Mouse (Mus musculus) lung, adult 2 months (tissue): Measurements from ENCODE around the gene Gm13212.

Experiments
- CTCF ChIP-seq: fragments of 200-500 bp; IDR thresholded peaks from 2 replicates; pipeline ENCODE4 v1.5.1; 2011; ENCODE audit warnings: mild to moderate bottlenecking, low read length, control low read depth; ENCODE audit not compliant: insufficient read depth
- POLR2A ChIP-seq: fragments of 200-500 bp; IDR thresholded peaks from 2 replicates; pipeline ENCODE4 v1.6.1; 2011; ENCODE audit warnings: low read depth, mild to moderate bottlenecking, control low read depth, low read length, borderline replicate concordance; ENCODE audit errors: extremely low read depth

GRCm38 (mm10) chr4:145556680-145557079 lies 28.3 kb upstream of the Gm13212 start:
- no peak for TF ChIP-seq CTCF
- TF ChIP-seq POLR2A, result no peak
